ENCODE assay signal across 15 mouse cellular contexts in the genomic region with DNA sequence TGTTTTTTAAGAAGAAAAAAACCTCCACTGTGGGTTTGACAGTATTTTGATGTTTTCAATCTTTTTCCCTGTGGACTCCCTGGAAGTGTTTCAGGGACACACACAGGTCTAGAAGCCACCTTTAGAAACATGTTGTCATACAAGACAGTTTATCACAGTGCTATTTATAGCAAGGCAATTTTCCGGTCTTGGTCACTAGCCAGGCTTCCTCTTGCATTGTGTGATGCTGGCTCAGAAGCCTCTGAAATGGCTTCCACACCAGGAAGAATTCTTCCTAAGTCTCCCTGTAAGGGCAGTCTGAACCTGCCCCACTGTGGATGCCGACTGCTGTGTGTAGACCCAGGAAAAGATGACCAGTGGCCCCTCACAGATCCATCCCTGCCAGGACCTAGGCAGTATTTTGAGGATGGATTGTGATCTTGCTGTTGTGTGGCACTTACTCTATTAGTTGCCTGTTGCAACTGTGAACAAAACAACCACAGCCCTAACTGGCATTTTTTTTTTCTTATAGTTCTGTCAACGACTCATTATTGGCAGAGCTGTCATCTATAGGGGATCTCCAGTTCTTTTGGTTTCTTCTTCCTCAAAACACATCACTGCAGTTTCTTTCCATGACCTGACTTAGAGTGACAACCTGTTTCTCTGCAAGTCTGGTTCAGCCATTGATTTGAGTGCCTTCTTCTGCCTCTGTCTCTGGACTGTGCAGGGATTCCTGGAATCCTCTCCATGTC. TPM values are rescaled to one million over a fixed set of nuclear protein-coding genes. Genes with fewer than 3 reads are reported as not detected.
DNase-seq lines count a peak whose midpoint lies in the region; ATAC-seq lines count a peak whose summit lies in the region.
"Had no signal": no experiment of that assay in that cellular context is flagged by ENCODE, and none has a peak within 500 bp of the region (broad histone marks: within the 10 kb centered on the region; RNA-seq: fewer than 3 reads in every experiment).

No protein-coding gene starts in this region.

- H3K36me3 ChIP-seq in forebrain, embryonic 11.5 days (ENCODE audit: control insufficient read depth, insufficient read depth, low read length) = no peaks in the 10 kb centered on the region
- H3K36me3 ChIP-seq: embryonic facial prominence, embryonic 13.5 days; lung, embryonic 15.5 days; neural tube, embryonic 13.5 days had no signal

- WGBS in forebrain, embryonic 11.5 days = 75% methylated on average over 3 of the region's 3 CpGs

- intact Hi-C loops in gastrocnemius, postnatal 14 days (cut with DNase I; ENCODE audit: low total_unique reads) = loop anchor here (10.0 kb wide), 1 partner anchor 162 kb away; no protein-coding TSS in a partner anchor
- intact Hi-C loops in heart, postnatal 25 days (cut with DNase I) = loop anchor here (10.0 kb wide), 2 partner anchors 62 to 172 kb away; no protein-coding TSS in a partner anchor

- H3K4me2 ChIP-seq in forebrain, embryonic 11.5 days (ENCODE audit: low read depth, low read length, severe bottlenecking) = no peak overlapping the region
- H3K4me2 ChIP-seq: embryonic facial prominence, embryonic 13.5 days; lung, embryonic 15.5 days; neural tube, embryonic 13.5 days had no signal

- no peaks in the 10 kb centered on the region for H3K9me3 ChIP-seq in forebrain, embryonic 11.5 days (ENCODE audit: control insufficient read depth, low read length)
- H3K9me3 ChIP-seq: embryonic facial prominence, embryonic 13.5 days; lung, embryonic 15.5 days; neural tube, embryonic 13.5 days had no signal

- H3K9ac ChIP-seq in forebrain, embryonic 11.5 days (ENCODE audit: low read length) = no peak overlapping the region
- H3K9ac ChIP-seq: embryonic facial prominence, embryonic 13.5 days; lung, embryonic 15.5 days; neural tube, embryonic 13.5 days had no signal

- H3K27ac ChIP-seq in forebrain, embryonic 11.5 days (ENCODE audit: low read depth, low read length) = no peak overlapping the region
- H3K27ac ChIP-seq: embryonic facial prominence, embryonic 13.5 days; layer of hippocampus, adult 2 months; lung, embryonic 15.5 days; neural tube, embryonic 13.5 days had no signal

- no peak for ATAC-seq in cerebellum, adult (ENCODE audit: insufficient number of reproducible peaks, low FRiP score, low TSS enrichment)
- no peak for ATAC-seq in forebrain, embryonic 11.5 days (replicated peaks; ENCODE audit: low FRiP score)

- H3K4me3 ChIP-seq in forebrain, embryonic 11.5 days (ENCODE audit: low read depth, low read length) = no peak overlapping the region
- H3K4me3 ChIP-seq: embryonic facial prominence, embryonic 13.5 days; layer of hippocampus, adult 2 months; lung, embryonic 15.5 days; neural tube, embryonic 13.5 days had no signal

- no peaks in the 10 kb centered on the region for H3K27me3 ChIP-seq in forebrain, embryonic 11.5 days (ENCODE audit: control insufficient read depth, insufficient read depth, low read length)
- H3K27me3 ChIP-seq: embryonic facial prominence, embryonic 13.5 days; lung, embryonic 15.5 days had no signal

- H3K4me1 ChIP-seq in forebrain, embryonic 11.5 days (replicated peaks; ENCODE audit: control insufficient read depth, insufficient read depth, low read length) = no peaks in the 10 kb centered on the region
- H3K4me1 ChIP-seq: embryonic facial prominence, embryonic 13.5 days; neural tube, embryonic 13.5 days had no signal

- peak; percentile 17 to 58 for DNase-seq in cerebellum, postnatal 25 days
- DNase-seq in A20 (ENCODE audit: low read depth, low spot score) = peak; percentile 58
- peak; percentile 24 for DNase-seq in gastrocnemius, postnatal 14 days
- peak; percentile 8 for DNase-seq in heart, postnatal 25 days (ENCODE audit: low spot score)
- DNase-seq in yolk sac, embryonic 10.5 days (ENCODE audit: low spot score) = no peak
- DNase-seq in urinary bladder, postnatal 10 days (ENCODE audit: low spot score) = no peak
- no peak for DNase-seq in forebrain, embryonic 11.5 days (ENCODE audit: low spot score)
- DNase-seq: adrenal gland, adult 8-10 months had no signal

RNA-seq across cellular contexts. Expression of a gene that starts 18.8 kb away (rescaled TPM):
- total RNA-seq in gastrocnemius, postnatal 14 days (2021) = 10 to 100 TPM; 57.8 to 74.3 TPM
- total RNA-seq in heart, postnatal 25 days (2021) = 10 to 100 TPM; 35.6 to 36.4 TPM
- polyA plus RNA-seq in forebrain, embryonic 11.5 days (2014; fragmentation: Nextera tagmentation; extraction: Ambion mirVana) = 22.4 and 27.2 TPM in 2 replicates

RNA-seq across cellular contexts. Expression of a gene that starts 19.1 kb away (rescaled TPM):
- total RNA-seq in gastrocnemius, postnatal 14 days (2021) = 10 to 100 TPM; 29.4 to 69.3 TPM
- total RNA-seq in heart, postnatal 25 days (2021) = 10 to 100 TPM; 21.9 to 30.1 TPM
- polyA plus RNA-seq in forebrain, embryonic 11.5 days (2014; fragmentation: Nextera tagmentation; extraction: Ambion mirVana) = 5,982 and 6,086 TPM in 2 replicates

RNA-seq across cellular contexts. Expression of a gene that starts 20.4 kb away (rescaled TPM):
- total RNA-seq in gastrocnemius, postnatal 14 days (2021) = 10 to 100 TPM; 26.8 to 27.2 TPM
- total RNA-seq in heart, postnatal 25 days (2021) = 10 to 100 TPM; 13.5 to 14.9 TPM
- 14.3 and 14.6 TPM in 2 replicates for polyA plus RNA-seq in forebrain, embryonic 11.5 days (2014; fragmentation: Nextera tagmentation; extraction: Ambion mirVana)
- total RNA-seq: gastrocnemius, postnatal 36 days had no signal

RNA-seq across cellular contexts. Expression of a gene that starts 40.8 kb away (rescaled TPM):
- 100 to 1,000 TPM; 150 to 154 TPM for total RNA-seq in gastrocnemius, postnatal 14 days (2021)
- total RNA-seq in heart, postnatal 25 days (2021) = 10 to 100 TPM; 55.1 to 84.9 TPM
- polyA plus RNA-seq in forebrain, embryonic 11.5 days (2014; fragmentation: Nextera tagmentation; extraction: Ambion mirVana) = not detected in 2 replicates
- polyA plus RNA-seq: embryonic facial prominence, embryonic 13.5 days; lung, embryonic 15.5 days; neural tube, embryonic 13.5 days; stomach, embryonic 16.5 days had no signal

RNA-seq across cellular contexts. Expression of a gene that starts 42.1 kb away (rescaled TPM):
- total RNA-seq in gastrocnemius, postnatal 14 days (2021) = 10 to 100 TPM; 67.5 to 87.1 TPM
- not detected for total RNA-seq in heart, postnatal 25 days (2021)
- not detected in 2 replicates for polyA plus RNA-seq in forebrain, embryonic 11.5 days (2014; fragmentation: Nextera tagmentation; extraction: Ambion mirVana)
- polyA plus RNA-seq: embryonic facial prominence, embryonic 13.5 days; lung, embryonic 15.5 days; neural tube, embryonic 13.5 days had no signal

Comparison
In these comparisons a context has a peak if more than half of its experiments do, and no peak if none do; other contexts are left out.
1. DNase-seq: peak in cerebellum, postnatal 25 days (2 of 2), A20 (single experiment), gastrocnemius, postnatal 14 days (single experiment) and heart, postnatal 25 days (single experiment); none in yolk sac, embryonic 10.5 days (single experiment), urinary bladder, postnatal 10 days (single experiment) and forebrain, embryonic 11.5 days (single experiment).